Mouse (Mus musculus) myocyte (in vitro differentiated cells): ENCODE results near the gene Nsd2.

Source experiments
- POLR2A ChIP-seq: IDR thresholded peaks from one replicate; pipeline ENCODE4 v1.6.1; 2011; ENCODE audit warnings: low read depth, mild to moderate bottlenecking, control low read depth, moderate library complexity; ENCODE audit not compliant: insufficient read length
- SRF ChIP-seq: IDR thresholded peaks from one replicate; pipeline ENCODE4 v1.6.1; 2011; ENCODE audit warnings: low read depth; ENCODE audit not compliant: control insufficient read depth, insufficient read length

- TF ChIP-seq POLR2A (no peak), SRF (no peak)
Measured at GRCm38 (mm10) chr5:33934081-33934480, 113.6 kb downstream of the Nsd2 start.
